Mouse (Mus musculus): ENCODE measurements at regions not wholly inside any gene's neighbourhood (a gene's known extent, or its start where the extent isn't known, plus 50 kb on each side); places are given as distances from the start of the nearest gene placed in this dataset.

GRCm38 (mm10) chr10:72353515-72353914 is 301.1 kb upstream of the Zwint start:
- Histone ChIP-seq H3K27ac (ENCODE audit: insufficient read depth, low read length) (no peak overlapping the region), H3K4me1 (ENCODE audit: control insufficient read depth, insufficient read depth, low read length) (no peaks in the 10 kb centered on the region), H3K27me3 (ENCODE audit: control insufficient read depth, insufficient read depth, low read length) (no peaks in the 10 kb centered on the region), H3K4me3 (replicated peaks; ENCODE audit: insufficient read depth, low read depth, low read length) (no peak overlapping the region)
- TF ChIP-seq CTCF (IDR thresholded peaks at IDR 0.05; ENCODE audit: borderline replicate concordance, insufficient read depth, low read depth, low read length), result no peak
- TF ChIP-seq POLR2A (IDR thresholded peaks at IDR 0.05; ENCODE audit: borderline replicate concordance, insufficient read depth, low read length), result no peak
- peak in 1 of 2 experiments; percentile 1 for DNase-seq
- WGBS, result 11% methylated on average over 2 of the region's 2 CpGs

- TF ChIP-seq POLR2A (IDR thresholded peaks at IDR 0.05; ENCODE audit: borderline replicate concordance, insufficient read depth, low read length), result no peak
- no peak for TF ChIP-seq CTCF (IDR thresholded peaks at IDR 0.05; ENCODE audit: borderline replicate concordance, insufficient read depth, low read depth, low read length)
- 77% methylated on average over 1 of the region's 1 CpGs for WGBS
- Histone ChIP-seq H3K4me1 (ENCODE audit: control insufficient read depth, insufficient read depth, low read length) (no peaks in the 10 kb centered on the region), H3K27ac (ENCODE audit: insufficient read depth, low read length) (no peak overlapping the region), H3K4me3 (replicated peaks; ENCODE audit: insufficient read depth, low read depth, low read length) (no peak overlapping the region), H3K27me3 (ENCODE audit: control insufficient read depth, insufficient read depth, low read length) (no peaks in the 10 kb centered on the region)
- DNase-seq, result no peak
Measured at GRCm38 (mm10) chr10:72383351-72383750, 271.3 kb upstream of the Zwint start.

- Histone ChIP-seq H3K4me1 (ENCODE audit: control insufficient read depth, insufficient read depth, low read length) (no peaks in the 10 kb centered on the region), H3K27me3 (ENCODE audit: control insufficient read depth, insufficient read depth, low read length) (no peaks in the 10 kb centered on the region), H3K4me3 (replicated peaks; ENCODE audit: insufficient read depth, low read depth, low read length) (no peak overlapping the region), H3K27ac (ENCODE audit: insufficient read depth, low read length) (no peak overlapping the region)
- no peak for DNase-seq
- WGBS, result 63% methylated on average over 1 of the region's 1 CpGs
- TF ChIP-seq CTCF (IDR thresholded peaks at IDR 0.05; ENCODE audit: borderline replicate concordance, insufficient read depth, low read depth, low read length), result no peak
- TF ChIP-seq POLR2A (IDR thresholded peaks at IDR 0.05; ENCODE audit: borderline replicate concordance, insufficient read depth, low read length), result no peak
Measured at GRCm38 (mm10) chr10:72384826-72385225, 269.8 kb upstream of the Zwint start.

- H3K4me3 ChIP-seq (replicated peaks; ENCODE audit: insufficient read depth, low read depth, low read length), result no peak overlapping the region
- H3K4me1 ChIP-seq (ENCODE audit: control insufficient read depth, insufficient read depth, low read length), result 0 out of 2 replicates have a peak, but pooled peaks cover 2% of the 10 kb centered on the region
- TF ChIP-seq CTCF (IDR thresholded peaks at IDR 0.05; ENCODE audit: borderline replicate concordance, insufficient read depth, low read depth, low read length) (no peak), POLR2A (IDR thresholded peaks at IDR 0.05; ENCODE audit: borderline replicate concordance, insufficient read depth, low read length) (no peak)
- H3K27ac ChIP-seq (ENCODE audit: insufficient read depth, low read length), result no peak overlapping the region
- no peak for DNase-seq
- H3K27me3 ChIP-seq (ENCODE audit: control insufficient read depth, insufficient read depth, low read length), result no peaks in the 10 kb centered on the region
- 95% methylated on average over 1 of the region's 1 CpGs for WGBS
Measured at GRCm38 (mm10) chr10:72391397-72391796, 263.2 kb upstream of the Zwint start.

GRCm38 (mm10) chr10:72393279-72394041 is 261.2 kb upstream of the Zwint start:
- DNase-seq, result peak in 1 of 2 experiments; percentile 3
- 37% methylated on average over 12 of the region's 12 CpGs for whole genome bisulfite sequencing

GRCm38 (mm10) chr10:72394367-72394766 is 260.3 kb upstream of the Zwint start:
- 87% methylated on average over 1 of the region's 1 CpGs for WGBS
- H3K27ac ChIP-seq (ENCODE audit: insufficient read depth, low read length), result no peak overlapping the region
- no peak overlapping the region for H3K4me3 ChIP-seq (replicated peaks; ENCODE audit: insufficient read depth, low read depth, low read length)
- TF ChIP-seq CTCF (IDR thresholded peaks at IDR 0.05; ENCODE audit: borderline replicate concordance, insufficient read depth, low read depth, low read length) (no peak), POLR2A (IDR thresholded peaks at IDR 0.05; ENCODE audit: borderline replicate concordance, insufficient read depth, low read length) (no peak)
- no peaks in the 10 kb centered on the region for H3K27me3 ChIP-seq (ENCODE audit: control insufficient read depth, insufficient read depth, low read length)
- 0 out of 2 replicates have a peak, but pooled peaks cover 2% of the 10 kb centered on the region for H3K4me1 ChIP-seq (ENCODE audit: control insufficient read depth, insufficient read depth, low read length)
- no peak for DNase-seq

More at GRCm38 (mm10) chr10:72393279-72394041, 261.2 kb upstream of the Zwint start:
- 0 out of 2 replicates have a peak, but pooled peaks cover 2% of the 10 kb centered on the region for H3K4me1 ChIP-seq (ENCODE audit: control insufficient read depth, insufficient read depth, low read length)
- no peak overlapping the region for H3K4me3 ChIP-seq (replicated peaks; ENCODE audit: insufficient read depth, low read depth, low read length)
- no peak for TF ChIP-seq POLR2A (IDR thresholded peaks at IDR 0.05; ENCODE audit: borderline replicate concordance, insufficient read depth, low read length)
- no peak for TF ChIP-seq CTCF (IDR thresholded peaks at IDR 0.05; ENCODE audit: borderline replicate concordance, insufficient read depth, low read depth, low read length)
- no peak overlapping the region for H3K27ac ChIP-seq (ENCODE audit: insufficient read depth, low read length)
- H3K27me3 ChIP-seq (ENCODE audit: control insufficient read depth, insufficient read depth, low read length), result no peaks in the 10 kb centered on the region

- Histone ChIP-seq H3K27me3 (ENCODE audit: control insufficient read depth, insufficient read depth, low read length) (no peaks in the 10 kb centered on the region), H3K4me3 (replicated peaks; ENCODE audit: insufficient read depth, low read depth, low read length) (no peak overlapping the region), H3K27ac (ENCODE audit: insufficient read depth, low read length) (no peak overlapping the region), H3K4me1 (ENCODE audit: control insufficient read depth, insufficient read depth, low read length) (no peaks in the 10 kb centered on the region)
- 72% methylated on average over 4 of the region's 4 CpGs for WGBS
- TF ChIP-seq CTCF (IDR thresholded peaks at IDR 0.05; ENCODE audit: borderline replicate concordance, insufficient read depth, low read depth, low read length) (no peak), POLR2A (IDR thresholded peaks at IDR 0.05; ENCODE audit: borderline replicate concordance, insufficient read depth, low read length) (no peak)
- DNase-seq, result no peak
Measured at GRCm38 (mm10) chr10:72403290-72403689, 251.4 kb upstream of the Zwint start.

GRCm38 (mm10) chr10:72410305-72410704 is 244.3 kb upstream of the Zwint start:
- Histone ChIP-seq H3K4me3 (replicated peaks; ENCODE audit: insufficient read depth, low read depth, low read length) (no peak overlapping the region), H3K4me1 (ENCODE audit: control insufficient read depth, insufficient read depth, low read length) (no peaks in the 10 kb centered on the region), H3K27me3 (ENCODE audit: control insufficient read depth, insufficient read depth, low read length) (no peaks in the 10 kb centered on the region), H3K27ac (ENCODE audit: insufficient read depth, low read length) (no peak overlapping the region)
- DNase-seq, result no peak
- WGBS, result 43% methylated on average over 3 of the region's 3 CpGs
- TF ChIP-seq POLR2A (IDR thresholded peaks at IDR 0.05; ENCODE audit: borderline replicate concordance, insufficient read depth, low read length) (no peak), CTCF (IDR thresholded peaks at IDR 0.05; ENCODE audit: borderline replicate concordance, insufficient read depth, low read depth, low read length) (no peak)

Measured in cerebellum, adult 2 months (tissue).